Mouse (Mus musculus) T-helper 2 cell (primary cell): ENCODE measurements around the gene Fam217b.

ENCODE experiments used
- in situ Hi-C: fragments of 300-600 bp; cut with MboI, MseI; formaldehyde crosslinking; loops from one replicate; pipeline ENCODE4 v1.15.1; 2025; ENCODE audit warnings: high pct_unique_total_duplicates

Gene Fam217b

DNA sequence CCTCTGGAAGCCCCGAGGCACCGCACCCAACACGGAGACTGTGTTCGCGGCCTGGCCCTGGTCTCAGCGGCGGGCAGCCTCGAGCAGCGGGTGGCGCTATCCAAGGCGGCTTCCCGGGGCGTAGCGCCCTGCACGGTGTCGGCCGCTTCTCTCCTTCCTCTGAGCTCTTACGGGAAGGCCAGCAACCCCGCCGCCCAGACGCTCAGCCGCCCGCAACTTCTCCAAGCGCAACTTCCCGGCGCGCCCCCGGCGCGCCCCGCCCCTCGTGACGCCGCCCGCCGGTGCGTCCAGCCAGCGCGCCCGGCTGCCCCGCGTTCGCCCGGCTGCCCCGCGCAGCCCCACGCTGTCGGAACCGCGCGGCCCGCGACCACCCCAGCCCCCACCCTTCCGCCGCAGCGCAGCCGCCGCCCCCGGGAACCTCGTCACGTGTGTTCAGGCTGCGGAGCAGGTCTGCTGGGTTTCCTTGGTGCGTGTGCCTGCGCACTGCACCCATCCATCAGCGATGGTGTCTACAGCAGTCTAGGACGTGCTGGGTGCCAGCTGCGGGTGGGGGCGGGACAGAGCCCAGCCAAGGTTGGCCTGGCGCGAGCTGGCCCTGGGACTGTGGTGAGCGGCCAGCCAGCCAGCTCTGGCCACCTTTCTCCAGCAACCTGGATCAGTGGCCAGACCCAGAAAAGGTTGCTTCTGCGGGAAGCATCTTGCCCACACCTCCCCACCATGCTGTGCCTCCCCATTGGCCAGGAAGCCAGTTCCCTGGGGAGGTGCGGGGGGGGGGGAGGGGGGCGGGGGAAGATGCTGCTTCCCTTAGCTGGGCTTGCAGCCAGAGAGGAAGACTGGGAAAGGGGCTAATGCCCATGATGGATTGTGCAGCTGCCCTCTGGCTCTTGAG is at the start of gene Fam217b, which contains the start of gene Ppp1r3d:
Fam217b (plus strand) TSS at position 264 of the 889 bp plus-strand sequence.
Ppp1r3d (minus strand) TSS at position 212 of the 889 bp plus-strand sequence.
- in situ Hi-C loops = no loop called here

DNA sequence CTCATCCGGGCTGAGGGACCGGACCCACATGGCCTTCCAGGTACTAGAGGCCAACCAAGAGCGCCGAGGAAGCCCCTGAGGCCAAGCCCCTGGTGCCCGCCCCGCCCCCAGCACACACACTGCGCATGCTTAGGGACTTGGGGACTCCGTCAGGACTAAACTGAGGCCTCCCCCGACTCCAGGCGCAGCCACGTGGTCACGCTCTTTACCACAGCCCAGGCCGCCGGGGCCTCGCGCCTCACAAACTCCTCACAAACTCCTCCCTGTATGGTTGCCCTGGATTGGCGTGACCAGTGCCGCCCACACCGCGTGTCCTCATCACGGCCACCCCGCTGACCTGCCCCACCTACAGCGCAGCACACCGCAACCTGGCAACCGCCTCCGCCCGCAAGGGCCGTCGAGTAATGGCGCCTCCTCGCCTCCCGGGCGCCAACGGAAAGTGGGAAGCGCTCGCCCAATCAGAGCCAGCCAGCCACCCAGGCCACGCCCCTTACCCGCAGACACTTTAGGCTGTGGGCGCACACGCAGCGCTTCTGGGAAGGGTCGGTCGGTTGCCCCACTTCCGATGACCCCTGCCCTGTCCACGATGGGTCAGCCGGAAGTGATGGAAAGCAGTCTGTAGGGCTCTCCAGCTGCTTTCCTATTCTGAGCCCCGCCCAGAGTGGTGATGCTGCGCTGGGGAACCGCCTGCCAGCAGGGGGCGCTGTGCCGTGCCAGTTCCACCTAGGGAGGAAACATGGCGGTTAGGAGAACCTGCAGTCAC is 7.1 kb upstream of the Fam217b start, which contains the start of gene Sycp2:
Sycp2 (minus strand) TSS at position 633 of the 763 bp plus-strand sequence.
- in situ Hi-C loops = no loop called here

DNA sequence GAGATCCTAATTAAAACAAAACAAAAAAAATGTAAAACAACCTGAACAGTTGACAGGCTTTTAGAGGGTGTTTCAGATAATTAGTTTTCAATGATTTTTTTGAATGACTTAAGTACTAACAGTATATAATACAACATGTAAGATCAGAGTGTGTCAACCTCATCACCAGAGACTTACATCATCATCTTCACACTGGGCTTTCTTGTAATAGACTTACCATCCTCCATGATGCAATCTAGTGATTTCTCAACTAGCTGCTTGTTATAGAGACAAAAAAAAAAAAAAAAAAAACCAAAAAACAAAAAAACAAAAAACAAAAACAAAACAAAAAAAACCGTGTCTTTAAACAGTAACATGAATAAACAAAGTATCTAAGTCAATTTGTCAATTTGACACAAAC is 5.3 kb upstream of the Fam217b start:
- in situ Hi-C loops = no loop called here

DNA sequence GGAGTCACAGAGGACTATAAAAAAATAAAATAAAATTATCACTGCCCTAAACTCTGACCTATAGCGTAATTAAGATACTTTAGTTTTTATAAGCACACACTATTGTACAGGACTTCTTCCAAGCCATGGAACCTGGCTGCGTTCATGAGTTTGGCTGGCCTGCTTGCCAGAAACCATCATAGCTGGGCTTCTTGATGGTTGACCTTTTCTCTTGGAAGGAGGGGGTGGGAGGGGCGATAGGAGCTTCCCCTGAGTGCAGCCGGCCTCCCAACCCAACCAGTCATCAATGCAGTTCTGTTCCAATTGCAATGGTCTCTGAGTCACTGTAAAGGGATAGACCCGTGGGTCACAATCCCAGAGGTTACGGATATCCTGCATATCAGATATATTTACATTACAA is 4.0 kb upstream of the Fam217b start:
- in situ Hi-C loops = no loop called here

DNA sequence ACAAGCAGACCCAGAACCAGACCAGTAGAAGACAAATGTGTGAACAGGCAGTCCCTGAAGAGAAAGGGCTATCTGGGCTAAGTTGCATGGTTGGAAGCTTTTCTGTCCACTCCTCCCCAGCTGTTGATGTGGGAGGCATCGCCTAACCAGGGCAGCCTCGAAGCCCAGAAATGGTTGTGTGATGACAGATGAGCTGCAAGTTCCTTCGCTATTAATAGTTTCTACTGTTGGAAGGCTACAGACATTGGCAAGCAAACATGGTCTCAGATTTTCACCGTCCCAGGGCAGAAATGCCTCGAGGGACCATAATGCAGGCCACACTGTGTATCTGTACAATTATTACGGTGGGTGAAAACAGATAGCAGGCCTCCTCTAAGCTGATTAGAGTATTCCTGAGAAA is 1.7 kb upstream of the Fam217b start:
- in situ Hi-C loops = no loop called here

DNA sequence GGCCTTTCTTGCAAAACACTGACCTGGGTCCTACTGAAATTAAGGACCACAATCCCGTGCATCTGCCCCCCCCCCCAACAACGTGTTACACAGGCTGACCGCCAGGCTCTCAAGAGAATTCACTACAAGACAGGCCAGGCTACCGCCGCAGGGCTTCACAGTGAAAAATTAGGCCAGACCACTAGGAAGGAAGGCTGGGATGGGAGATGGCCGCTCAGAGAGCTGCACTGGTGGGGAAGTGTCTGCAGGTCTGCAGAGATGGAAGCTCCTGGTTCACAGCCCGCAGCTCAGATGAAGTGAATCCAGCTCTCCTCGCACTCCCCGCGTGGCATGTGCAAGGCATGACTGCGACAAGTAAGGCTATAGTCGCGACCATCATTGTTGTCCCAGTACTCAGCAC is 1.2 kb upstream of the Fam217b start:
- in situ Hi-C loops = no loop called here

DNA sequence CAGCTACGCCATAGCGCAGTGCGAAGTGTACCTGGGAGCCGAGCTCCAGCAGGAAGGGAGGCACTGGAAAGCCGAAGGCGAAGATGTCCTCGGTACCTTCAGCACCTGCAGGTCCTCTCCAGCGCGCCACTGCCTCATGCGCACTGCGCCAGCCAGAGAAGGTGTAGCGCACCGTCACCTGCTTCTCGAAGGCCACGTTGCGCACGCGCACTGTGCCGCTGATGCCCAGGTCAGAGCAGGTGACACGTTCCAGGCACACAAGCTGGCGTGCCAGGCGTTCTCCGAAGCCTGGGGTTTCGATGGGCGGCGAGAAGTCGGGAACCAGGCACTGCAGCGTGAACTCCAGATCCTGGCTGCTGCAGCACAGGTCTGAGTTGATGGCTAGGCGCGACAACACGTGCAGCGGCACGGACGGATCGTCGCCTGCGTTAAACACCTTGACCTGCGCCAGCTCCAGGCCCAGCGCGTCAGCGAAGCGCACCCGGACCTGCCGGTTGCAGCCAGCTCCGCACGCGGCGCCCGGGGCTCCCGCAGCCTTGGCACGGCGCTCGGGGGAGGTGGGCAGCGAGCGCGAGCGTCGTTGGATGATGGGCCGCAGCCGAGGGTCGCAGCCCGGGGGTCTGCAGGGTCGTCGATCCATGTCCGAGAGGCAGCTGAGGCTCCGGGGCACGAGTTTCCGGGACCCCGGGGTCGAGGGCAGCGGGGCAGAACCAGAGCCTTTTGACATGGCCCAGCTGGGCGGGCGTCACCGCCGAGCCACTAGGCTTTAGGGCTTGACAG is 653 bp upstream of the Fam217b start:
- in situ Hi-C loops = no loop called here

DNA sequence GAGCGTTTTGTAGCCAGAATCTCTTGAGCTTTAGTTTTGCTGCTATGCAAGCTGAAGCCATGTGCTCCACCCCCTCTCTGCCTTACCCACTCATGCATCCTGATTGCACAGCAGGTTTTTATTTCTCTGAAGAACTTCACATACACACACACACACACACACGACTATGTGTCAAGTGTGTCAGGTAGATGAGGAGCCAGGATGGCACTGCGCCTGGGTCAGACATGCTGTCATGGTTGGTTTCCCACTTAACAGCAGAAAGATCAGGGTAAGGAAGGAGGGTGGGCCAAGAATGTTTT is 775 bp downstream of the Fam217b start:
- in situ Hi-C loops = no loop called here

DNA sequence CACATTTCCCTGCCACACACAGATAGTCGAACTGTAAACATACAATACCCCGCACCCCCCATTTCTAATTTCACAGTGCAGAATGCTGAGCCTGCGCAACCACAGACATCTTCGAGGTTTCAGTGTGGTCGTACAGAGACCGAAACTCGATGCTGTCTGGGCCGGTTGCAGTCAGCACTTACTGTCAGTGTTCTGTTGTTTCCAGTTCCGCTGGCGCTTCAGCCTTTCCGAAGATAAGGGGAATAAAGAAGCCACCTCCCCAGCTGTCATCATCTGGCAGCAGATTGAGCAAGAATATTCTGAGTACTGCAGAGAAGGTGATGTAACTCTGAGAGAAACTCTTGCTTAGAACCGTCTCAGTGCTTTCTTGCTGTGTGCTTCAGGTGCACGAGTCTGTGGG is 2.1 kb downstream of the Fam217b start:
- in situ Hi-C loops = no loop called here

DNA sequence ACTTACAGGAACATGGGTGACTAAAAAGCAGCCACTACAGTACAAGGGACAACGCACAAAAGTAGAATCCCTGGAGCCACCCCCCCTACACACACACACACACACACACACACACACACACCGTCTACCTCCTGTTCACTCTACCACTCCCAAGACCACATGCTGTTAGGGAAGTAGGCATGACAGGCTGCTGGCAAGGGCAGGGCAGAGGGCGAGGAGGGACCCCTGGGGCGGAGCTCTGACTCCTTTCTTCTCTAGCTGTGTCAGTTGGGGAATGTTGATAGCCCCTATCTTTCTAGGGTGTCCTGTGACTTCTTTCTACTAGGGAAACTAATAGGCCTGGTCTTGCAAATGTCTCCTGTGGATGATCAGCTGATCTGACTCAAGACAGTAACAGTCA is 2.6 kb downstream of the Fam217b start:
- in situ Hi-C loops = no loop called here

DNA sequence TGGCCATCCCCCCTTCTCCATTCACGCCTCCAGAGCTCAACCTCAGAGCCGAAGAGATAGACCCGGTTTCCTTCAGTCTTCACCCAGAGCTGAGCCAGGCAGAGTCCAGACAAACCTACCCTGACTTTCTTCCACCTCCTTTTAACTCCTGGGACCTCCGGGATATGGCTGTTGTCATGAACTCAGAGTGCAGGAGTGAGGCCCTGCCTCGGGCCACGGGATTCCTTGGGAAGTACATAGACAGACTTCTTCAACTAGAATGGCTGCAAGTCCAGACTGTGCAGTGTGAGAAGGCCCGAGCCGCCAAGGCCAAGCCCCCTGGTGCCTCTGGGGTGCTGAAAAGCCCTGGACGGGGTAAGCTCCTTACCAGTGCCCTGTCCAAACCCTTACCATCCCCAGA is 6.3 kb downstream of the Fam217b start:
- in situ Hi-C loops = no loop called here

DNA sequence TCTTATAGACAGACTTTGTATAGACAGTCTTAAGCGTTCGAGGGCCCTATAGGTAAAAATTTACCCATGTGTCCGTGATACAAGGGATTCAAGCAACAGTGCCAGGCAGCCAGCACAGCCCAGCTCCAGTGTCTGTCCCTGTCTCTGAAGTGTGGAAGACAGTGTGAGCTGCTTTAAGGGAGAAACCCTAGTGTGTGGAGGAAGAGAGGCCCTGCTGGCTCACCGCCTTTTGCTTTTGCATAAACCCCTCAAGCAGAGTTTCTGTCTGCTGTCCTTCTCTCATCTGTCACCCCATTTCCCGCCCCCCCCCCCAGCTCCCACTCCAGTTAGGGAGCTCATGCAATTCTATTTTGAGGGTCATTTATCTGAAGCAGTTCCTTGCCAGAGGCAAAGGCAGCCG is 7.3 kb downstream of the Fam217b start:
- in situ Hi-C loops = no loop called here

DNA sequence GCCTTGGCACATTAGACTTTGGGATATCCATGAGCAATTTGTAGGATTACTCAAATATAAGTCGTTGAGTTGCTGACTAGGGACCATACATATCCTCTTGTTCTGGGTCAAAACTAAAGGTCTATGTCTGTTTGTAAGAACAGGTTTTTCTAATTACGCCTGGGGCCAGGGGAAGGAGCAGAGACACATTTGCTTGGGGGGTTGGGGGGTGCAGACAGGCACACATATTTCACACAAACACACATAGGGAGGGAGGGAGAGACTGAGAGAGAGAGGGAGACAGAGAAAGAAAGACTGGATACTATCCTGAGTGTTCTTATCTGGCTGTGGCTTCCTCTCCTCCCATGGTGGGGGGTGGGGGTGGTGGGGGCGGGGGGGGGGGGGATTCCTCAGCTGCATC is 7.9 kb downstream of the Fam217b start:
- in situ Hi-C loops = no loop called here

DNA sequence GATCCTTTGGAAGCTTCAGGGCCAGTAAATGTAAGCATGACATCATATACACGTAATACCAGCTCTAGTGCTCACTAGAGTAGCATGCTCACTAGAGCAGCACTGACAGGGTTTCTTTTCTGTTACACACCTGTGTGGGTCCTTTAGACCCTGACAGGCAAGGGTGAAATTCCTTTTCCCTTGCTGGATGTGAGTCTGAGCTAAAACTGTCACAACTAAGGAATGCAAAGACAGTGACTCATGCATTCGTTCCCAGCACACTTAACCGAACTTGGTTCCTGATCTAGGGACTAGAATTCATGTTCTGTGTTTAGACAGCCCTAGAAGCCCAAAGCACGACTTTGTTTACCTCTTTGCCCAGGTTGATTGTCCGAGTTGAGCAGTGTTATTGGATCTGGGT is 8.9 kb downstream of the Fam217b start:
- in situ Hi-C loops = no loop called here

DNA sequence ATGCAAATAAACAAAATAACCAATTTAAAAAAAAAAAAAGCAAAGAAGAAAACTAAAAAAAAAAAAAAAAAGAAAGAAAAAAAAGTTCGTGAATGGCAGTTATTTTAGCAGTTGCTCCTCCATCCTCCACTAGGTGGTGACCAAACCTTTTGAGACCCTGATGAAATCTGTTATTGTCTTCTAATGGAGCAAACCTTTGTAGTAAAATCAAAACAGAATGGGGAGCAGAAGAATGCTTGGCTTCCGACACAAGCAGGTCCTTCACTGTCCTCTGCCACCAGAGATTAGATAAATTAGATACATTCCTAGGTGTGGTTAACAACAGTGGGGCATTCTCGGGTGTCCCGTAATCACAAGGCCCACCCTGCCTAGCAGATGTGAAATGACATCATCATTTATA is 11.9 kb downstream of the Fam217b start:
- in situ Hi-C loops = no loop called here

DNA sequence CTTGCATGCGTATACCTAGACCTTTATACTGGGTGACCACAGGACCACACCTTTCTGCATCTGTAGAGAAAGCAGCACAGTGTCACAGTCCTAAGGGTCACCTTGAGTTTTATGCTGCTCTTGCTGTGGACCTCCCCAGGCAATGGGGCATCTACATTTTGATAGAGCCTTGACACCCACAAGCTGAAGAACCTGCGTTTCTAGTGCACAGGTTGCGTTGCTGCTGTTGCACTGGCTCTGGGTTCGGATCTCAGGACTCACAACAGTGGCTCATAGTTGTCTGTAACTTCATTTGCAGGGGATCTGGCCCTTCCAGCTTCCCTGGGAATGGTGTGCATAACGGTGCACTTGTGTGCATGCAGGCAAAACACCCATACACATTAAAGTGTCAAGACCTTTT is 12.9 kb downstream of the Fam217b start:
- in situ Hi-C loops = no loop called here

DNA sequence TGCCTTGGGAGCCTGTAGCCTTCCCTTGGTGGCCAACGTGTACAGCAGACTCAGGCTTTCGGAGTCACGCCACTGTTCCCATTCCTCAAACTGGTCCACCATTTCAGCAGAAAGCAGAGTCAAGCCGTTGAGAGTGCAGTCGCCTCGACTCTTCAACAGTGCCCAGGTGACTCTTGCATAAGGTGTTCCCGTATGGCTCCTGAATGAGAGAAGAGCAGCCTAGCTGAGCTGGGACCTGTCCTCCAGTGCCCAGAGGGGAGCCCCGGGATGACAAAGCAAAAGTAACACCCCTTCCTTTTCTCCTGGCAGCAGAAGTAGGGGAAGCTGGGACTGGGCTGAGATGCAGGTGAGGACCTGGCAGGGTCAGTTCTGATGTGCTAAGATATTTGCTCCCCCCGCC is 13.9 kb downstream of the Fam217b start:
- in situ Hi-C loops = no loop called here

DNA sequence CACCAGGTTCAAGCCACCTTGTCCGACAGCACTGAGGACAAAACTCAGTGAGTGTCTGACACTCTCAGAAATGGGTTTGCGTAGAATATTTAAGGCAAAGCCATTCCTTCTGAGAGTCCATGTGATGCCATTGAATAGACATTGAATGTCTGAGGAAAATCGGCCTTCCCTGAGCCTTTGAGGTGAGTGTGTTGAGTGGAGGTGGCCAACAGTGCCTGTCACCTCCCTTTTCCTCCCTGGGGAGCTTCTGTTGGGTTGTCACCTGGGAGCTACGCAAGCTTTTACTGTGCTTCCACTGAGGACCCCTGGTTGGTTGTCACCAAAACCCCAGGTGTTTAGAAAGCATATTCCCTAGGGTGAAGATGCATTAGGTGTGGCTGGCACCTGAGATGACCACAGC is 14.4 kb downstream of the Fam217b start:
- in situ Hi-C loops = no loop called here

DNA sequence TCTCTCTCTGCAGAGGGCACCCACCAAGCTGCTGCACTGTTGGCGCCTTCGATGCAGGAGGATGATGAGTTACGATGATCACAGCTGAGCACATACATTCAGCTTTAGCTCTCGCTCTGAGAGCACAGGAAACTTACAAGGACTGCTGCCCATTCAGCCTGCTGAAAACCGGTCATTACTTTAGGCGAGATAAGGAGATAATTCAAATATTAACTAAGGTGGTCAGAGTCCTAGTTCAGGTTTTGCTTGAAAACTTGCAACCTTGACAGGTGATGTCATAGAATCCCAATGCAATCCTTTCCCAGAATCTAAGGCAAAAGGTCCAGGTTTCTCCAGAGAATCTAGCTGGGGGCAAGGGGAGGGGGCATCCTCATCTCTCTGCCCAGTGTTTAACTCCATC is 15.1 kb downstream of the Fam217b start:
- in situ Hi-C loops = no loop called here

DNA sequence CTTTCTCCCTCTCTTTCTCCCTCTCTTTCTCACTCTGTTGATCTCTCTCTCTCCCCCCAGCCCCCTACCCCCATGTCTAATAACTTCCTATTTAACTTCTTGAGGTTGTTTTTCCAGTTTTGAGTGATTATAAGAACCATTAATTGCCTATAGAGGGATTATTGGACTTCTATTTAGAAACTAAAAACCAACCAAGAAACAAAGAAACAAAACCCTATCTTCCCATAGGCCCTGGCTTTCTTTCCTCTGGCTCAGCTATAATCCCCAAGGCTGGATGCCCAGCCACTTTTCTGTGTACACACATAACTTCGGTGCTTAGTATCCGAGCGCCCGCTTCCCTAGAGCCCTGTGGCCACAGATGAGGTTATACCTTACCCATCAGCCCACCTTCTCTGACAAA is 15.9 kb downstream of the Fam217b start, which contains the start of gene Cdh26:
Cdh26 (plus strand) TSS at position 301 of the 400 bp plus-strand sequence.
- in situ Hi-C loops = no loop called here

DNA sequence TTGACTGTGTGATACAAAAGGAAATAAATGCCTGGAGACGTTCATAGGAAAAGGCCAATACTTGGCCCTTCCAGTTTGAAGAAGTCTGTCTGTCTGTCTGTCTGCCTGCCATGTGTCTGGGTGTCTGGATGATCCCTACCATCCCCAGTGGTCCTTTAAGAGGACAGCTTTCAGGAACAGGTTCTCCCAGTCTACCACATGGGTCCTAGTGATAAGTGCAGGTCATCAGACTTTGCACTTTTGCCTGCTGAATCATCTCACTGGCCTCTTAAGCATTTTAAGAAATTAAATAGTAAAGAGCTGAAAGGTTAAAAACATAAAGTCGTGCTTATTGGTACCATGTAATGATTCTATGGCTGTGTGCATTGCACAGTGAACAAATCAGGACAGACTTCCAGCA is 19.2 kb downstream of the Fam217b start:
- in situ Hi-C loops = no loop called here

DNA sequence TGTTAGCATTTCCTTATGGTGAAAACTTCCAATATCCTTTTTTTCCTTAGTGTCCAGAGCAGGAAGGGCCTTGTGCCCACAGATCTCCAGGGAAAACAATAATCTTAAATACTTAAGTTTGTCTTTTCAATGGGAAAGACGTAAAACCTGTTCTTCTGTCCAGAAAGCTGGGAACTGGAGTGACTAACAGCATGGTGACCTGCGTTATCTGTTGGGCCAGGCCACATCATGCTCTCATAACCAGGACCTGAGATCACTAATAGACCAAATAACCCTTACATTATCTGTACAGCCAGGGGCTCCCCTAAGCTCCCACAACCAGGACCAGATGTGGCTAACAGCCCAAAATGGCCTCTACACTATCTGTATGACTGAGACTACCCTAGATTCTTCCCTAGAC is 19.6 kb downstream of the Fam217b start:
- in situ Hi-C loops = no loop called here
